Mouse (Mus musculus): Measurements from ENCODE around the gene Creg2.

Gene Creg2

DNA sequence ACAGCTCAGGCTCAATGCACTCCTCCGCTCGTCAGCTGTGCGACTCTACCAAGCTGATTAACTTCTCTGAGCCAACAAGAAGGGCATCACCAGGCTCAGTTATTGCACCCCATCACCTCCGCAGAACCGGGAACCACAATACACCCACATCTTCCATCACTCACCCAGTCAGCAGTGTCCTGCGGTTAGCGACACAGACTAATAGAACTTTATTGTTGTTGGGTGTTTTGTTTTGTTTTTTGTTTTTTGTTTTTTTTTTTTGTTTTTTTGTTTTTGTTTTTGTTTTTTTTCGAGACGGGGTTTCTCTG is at the start of gene Creg2:
Gene Creg2, minus strand, starts transcription at position 234 of the 308 bp plus-strand sequence.
- in situ Hi-C loops (cut with MboI; ENCODE audit: low pct_unique_long_range_greater_than_20kb in 1 of 2, low sequenced_read_pairs in 2 of 2, unreplicated experiment in 1 of 2), result no loop called here

DNA sequence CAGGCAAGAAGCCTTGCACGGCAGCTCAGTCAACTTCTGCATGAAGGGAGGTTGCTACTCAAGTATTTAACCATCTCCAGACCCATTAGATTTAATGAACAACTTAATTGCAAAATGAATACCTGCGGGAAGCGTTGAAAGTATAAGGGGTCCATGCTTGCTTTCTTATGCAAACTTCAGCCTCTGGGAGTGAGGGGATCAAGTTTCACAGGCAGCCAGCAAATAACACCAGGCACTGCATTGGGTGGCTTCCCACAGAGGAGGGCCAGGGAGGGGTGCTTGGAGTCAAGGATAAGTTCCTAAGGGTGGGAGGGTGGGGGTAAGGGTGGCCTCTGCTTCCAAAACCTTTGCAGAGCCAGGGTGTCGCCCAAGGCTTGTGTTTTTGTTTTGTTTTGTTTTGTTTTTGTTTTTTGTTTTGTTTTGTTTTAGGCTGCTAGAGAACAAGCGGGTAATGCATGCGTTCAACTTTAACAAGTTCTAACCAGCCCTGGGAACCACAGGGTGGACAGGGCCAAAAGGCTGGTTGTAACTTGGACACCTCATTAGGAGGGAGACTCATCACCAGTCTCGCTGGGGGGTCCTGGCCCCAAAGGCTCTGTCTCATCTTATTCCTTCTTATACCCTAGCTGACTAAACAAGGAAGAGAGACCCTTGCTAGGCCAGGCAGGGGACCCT is 49.5 kb upstream of the Creg2 start:
- in situ Hi-C loops (cut with MboI; ENCODE audit: low pct_unique_long_range_greater_than_20kb in 1 of 2, low sequenced_read_pairs in 2 of 2, unreplicated experiment in 1 of 2), result no loop called here

DNA sequence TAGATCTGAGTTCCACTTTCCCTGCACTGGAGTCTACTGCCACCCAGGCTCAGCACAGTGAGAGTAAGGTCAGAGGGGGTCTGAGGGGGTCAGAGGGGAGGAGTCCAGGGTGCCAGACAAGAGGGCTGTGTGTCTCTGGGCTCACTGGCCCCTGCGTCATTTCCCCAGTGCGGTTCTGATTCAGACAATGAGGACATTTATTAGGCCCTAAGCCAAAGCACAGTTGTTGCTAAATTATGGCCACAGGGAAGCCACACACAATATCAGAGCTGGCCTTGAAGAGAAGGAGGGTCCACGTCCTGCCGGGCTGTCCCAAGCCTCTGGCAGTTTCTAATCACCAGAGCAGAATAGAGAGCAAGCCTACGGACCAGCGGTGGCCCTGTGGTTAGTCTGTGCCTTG is 47.2 kb upstream of the Creg2 start:
- in situ Hi-C loops (cut with MboI; ENCODE audit: low pct_unique_long_range_greater_than_20kb in 1 of 2, low sequenced_read_pairs in 2 of 2, unreplicated experiment in 1 of 2), result no loop called here

DNA sequence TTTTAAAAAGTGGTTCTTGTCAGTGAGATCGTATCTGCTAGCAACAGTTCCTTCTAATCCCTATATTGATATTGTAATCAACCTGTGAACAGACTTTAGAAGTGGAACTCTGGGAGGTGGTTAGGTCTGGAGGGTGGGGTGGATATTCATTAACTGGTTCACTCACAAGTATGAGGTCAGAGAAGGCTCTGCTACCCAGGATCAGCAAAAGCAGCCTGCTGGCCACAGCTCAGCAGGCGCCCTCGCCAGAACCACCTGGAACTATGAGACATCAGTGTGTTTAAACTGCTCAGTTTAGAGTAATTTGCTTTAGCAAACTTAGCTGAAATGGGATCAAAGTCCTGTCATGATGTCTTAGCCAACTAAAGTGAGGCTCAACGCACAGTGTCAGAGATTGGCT is 43.9 kb upstream of the Creg2 start:
- in situ Hi-C loops (cut with MboI; ENCODE audit: low pct_unique_long_range_greater_than_20kb in 1 of 2, low sequenced_read_pairs in 2 of 2, unreplicated experiment in 1 of 2), result no loop called here

DNA sequence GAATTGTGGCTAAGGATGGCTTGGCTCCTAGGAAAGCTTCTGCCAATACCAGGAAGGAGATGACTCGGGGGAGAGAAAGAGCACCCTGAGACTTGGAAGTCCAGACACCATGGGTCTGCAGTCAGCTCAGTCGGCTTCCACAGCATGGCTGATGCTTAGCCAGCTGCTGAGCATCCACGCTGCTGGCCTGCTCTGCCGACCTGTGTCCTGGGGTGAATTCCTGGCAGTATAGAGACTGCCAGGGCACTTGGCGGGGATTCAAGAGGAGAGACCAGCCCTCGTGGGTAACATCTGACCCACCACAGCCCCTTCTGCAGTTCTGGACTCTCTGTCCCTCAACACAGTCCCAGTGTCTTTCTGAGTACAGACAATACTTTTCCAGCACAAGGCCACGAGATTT is 43.5 kb upstream of the Creg2 start:
- in situ Hi-C loops (cut with MboI; ENCODE audit: low pct_unique_long_range_greater_than_20kb in 1 of 2, low sequenced_read_pairs in 2 of 2, unreplicated experiment in 1 of 2), result no loop called here

DNA sequence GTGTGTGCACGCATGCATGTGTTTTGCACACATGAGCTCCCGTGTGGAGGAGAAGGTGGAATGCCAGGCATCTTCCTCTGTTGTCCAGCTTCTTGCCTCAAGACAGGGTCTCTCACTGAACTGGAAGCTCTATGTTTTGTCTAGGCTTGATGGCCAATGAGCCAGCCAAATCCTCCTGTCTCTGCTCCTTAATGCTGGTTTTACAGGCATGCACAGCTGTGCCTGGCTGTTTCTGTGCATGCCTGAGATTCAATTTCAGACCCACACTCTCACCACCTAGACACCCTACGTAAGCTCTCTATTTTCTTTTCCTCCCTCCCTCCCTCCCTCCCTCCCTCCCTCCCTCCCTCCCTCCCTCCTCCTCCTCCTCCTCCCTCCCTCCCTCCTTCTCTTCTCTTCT is 40.7 kb upstream of the Creg2 start:
- in situ Hi-C loops (cut with MboI; ENCODE audit: low pct_unique_long_range_greater_than_20kb in 1 of 2, low sequenced_read_pairs in 2 of 2, unreplicated experiment in 1 of 2), result no loop called here

DNA sequence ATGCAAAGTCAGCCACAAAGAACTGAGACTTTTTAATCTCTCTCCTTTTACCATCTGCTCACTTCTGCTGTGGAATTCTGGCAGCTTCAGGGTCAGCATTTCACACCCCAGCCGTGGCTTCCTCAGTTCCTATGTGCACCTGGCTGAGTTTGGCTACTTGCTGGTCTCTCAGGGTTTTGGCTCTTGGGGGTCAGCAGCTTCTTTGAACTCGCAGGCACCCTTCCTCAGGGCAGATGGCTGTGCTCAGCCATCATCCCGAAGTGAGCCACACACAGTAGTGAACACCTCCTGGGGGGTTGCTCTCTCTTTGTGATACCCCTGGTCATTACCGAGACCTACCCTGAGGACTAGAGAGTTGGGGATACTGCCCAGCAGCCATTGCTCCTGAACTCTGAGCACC is 39.8 kb upstream of the Creg2 start:
- in situ Hi-C loops (cut with MboI; ENCODE audit: low pct_unique_long_range_greater_than_20kb in 1 of 2, low sequenced_read_pairs in 2 of 2, unreplicated experiment in 1 of 2), result no loop called here

DNA sequence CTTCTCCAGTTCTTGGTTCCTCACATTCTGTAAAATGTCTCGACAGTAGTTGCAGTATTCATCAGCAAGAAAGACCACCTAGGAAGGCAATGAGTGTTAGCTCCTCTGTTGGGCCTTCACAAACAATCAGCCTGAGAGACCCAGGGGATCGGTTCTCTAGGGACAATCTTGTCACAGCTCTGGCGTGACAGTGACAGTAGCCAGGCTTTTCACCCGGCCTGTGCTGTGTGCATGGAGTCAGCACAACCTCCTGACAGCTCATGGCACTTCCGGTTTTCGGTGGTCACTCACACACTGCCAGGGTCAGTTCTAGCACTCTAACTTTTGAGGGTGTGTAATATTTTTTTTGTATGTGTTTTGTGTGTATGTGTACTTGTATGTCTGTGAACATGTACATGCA is 37.3 kb upstream of the Creg2 start:
- in situ Hi-C loops (cut with MboI; ENCODE audit: low pct_unique_long_range_greater_than_20kb in 1 of 2, low sequenced_read_pairs in 2 of 2, unreplicated experiment in 1 of 2), result no loop called here

DNA sequence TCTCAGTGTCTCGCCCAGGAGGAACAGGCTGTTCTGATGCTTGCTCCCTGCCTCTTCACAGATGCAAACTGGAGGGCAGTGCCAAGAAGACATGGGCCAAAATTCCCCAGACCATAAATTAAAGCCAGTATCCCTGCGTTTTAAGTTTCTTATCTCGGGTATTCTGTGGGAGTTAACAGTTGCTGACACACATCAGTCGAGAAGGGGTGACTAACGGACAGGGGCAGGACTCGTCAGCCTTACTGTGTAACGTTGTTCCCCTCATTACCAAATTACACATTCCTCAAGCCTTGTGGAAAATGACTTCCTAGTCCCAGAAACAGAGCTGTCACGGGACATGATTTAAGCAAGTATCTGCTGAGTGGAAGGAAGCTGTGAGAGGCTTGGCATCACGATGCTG is 36.0 kb upstream of the Creg2 start:
- in situ Hi-C loops (cut with MboI; ENCODE audit: low pct_unique_long_range_greater_than_20kb in 1 of 2, low sequenced_read_pairs in 2 of 2, unreplicated experiment in 1 of 2), result no loop called here

DNA sequence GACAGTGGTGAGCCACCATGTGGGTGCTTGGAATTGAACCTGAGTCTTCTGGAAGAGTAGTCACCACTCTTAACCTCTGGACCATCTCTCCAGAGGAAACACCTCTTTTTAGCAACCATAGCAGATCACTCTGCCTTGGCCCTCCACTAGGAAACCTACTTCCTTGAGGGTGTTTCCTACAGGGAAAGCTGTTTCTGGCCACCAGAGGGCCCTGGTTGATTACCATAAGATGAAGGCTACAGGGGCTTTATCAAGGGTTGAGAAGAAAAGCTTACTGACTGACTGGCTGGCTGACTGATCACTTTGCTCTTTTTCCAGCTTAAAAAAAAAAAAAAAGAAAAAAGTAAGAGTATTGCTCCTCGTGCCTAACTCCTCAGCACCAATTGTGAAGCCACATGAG is 34.6 kb upstream of the Creg2 start:
- in situ Hi-C loops (cut with MboI; ENCODE audit: low pct_unique_long_range_greater_than_20kb in 1 of 2, low sequenced_read_pairs in 2 of 2, unreplicated experiment in 1 of 2), result no loop called here

DNA sequence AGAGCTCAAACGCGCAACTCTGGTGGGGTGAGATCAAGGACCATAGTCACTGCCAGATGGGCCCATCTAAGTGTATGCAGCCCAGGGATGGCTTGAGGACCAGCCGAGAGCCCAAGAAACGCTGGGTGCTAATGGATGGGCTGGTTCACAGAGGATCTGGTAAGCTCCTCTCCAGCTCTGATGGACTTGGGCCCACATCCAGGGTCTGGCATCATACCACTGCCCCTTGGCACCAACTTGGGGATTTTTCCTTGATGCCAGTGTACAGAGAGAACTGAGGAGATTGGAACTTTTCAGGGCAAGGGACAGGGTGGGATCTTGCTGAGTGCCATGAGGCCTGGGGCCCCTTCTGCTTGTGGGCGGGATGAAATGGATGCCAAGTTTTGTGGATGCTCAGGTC is 30.4 kb upstream of the Creg2 start:
- in situ Hi-C loops (cut with MboI; ENCODE audit: low pct_unique_long_range_greater_than_20kb in 1 of 2, low sequenced_read_pairs in 2 of 2, unreplicated experiment in 1 of 2), result no loop called here

DNA sequence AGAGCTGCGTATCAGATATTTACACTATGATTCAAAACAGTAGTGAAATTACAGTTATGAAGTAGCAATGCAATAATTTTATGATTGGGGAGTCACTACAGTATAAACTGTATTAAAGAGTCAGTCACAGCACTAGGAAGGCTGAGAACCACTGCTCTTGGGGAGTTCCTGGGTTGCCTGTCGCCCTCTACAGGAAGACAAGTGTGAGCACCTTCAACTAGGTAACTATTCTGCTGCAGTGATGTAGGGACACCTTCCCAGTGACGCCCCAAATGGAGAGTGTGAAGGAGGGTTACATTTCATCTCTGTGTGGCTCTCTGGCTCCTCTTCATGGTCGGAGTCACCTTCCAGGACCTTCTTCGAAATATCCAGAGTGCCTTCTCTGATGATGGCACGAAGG is 29.3 kb upstream of the Creg2 start:
- in situ Hi-C loops (cut with MboI; ENCODE audit: low pct_unique_long_range_greater_than_20kb in 1 of 2, low sequenced_read_pairs in 2 of 2, unreplicated experiment in 1 of 2), result no loop called here

DNA sequence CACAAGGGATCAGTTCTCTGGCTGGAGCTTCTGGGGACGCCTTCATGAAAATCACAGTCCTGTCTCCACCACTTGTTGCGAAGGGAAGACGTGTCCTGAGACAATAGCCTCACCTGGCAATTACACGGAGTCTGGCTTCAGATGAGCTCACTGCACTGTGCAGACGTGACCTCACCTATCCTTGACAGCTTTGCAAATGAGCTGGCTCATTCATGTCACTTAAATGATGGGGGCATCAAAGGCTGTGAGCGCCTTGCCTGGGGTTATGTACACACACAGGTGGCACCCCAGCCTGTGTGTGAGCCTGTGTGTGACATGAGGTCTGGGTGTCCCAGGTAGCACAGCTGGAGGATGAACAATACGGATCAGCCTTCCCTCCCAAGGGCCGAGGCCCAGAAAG is 27.6 kb upstream of the Creg2 start:
- in situ Hi-C loops (cut with MboI; ENCODE audit: low pct_unique_long_range_greater_than_20kb in 1 of 2, low sequenced_read_pairs in 2 of 2, unreplicated experiment in 1 of 2), result no loop called here

DNA sequence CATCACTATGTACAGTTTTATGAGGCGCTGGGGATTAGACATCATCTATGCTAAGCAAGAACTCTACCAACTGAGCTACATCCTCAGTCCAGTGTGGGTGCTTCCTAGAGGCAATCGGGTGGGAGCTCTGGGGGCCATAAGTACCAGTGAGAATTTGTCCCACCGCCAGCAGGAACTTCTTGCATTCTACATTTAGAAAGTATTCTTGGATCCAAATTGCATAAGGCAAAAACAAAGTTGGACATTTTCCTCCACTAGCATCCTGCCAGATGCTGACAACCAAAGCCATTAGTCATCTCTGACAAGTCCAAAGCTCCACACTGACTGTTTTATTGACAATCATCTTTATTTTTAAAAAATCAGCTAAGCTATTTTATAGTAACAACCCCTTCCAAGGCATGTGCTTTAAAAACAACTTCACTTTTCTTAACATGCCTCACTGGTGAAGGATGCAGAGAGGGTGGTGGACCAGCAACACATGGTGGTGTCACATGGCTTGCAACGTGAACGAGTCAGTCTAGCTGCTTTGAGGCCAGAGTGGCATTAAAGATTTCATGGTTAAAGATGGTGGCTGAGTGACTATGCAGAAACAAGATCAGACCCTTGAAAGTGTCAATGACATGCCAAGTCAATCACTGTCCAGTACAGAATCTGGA is 25.1 kb upstream of the Creg2 start:
- in situ Hi-C loops (cut with MboI; ENCODE audit: low pct_unique_long_range_greater_than_20kb in 1 of 2, low sequenced_read_pairs in 2 of 2, unreplicated experiment in 1 of 2), result no loop called here

DNA sequence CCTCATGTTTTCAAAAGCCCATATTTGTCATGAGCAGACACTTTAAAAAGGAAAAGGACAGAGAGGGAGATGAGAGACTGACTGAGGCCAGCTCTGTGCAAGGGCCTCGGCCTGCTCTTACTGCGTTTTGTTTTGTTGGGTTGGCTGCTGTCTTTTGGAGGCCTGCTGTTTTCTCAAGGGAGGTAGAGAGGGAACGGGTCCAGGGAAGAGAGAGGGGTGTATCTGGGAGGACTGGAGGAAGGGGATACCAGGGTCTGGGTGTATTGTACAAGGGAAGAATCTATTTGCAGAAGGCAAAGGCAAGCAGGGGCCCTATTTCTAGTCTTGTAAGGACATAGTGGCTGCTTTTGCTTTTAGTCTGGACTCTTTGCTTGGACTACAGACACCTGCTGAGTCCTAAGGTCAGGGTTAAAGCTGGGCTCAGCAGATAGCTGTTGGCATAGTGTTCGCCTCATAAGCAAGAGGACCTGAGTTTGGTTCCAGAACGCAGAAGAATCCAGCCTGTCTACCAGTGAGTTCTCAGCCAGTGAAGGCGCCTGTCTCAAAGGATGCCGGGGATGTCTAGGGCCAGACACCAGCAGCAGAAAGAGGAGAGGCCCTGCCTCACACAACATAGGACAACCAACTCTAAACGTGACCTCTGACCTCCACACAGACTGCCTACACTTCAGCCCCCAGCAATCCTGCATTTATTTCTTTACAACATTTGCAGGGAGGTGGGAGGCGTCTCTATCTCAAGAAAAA is 21.3 kb upstream of the Creg2 start:
- in situ Hi-C loops (cut with MboI; ENCODE audit: low pct_unique_long_range_greater_than_20kb in 1 of 2, low sequenced_read_pairs in 2 of 2, unreplicated experiment in 1 of 2), result no loop called here

DNA sequence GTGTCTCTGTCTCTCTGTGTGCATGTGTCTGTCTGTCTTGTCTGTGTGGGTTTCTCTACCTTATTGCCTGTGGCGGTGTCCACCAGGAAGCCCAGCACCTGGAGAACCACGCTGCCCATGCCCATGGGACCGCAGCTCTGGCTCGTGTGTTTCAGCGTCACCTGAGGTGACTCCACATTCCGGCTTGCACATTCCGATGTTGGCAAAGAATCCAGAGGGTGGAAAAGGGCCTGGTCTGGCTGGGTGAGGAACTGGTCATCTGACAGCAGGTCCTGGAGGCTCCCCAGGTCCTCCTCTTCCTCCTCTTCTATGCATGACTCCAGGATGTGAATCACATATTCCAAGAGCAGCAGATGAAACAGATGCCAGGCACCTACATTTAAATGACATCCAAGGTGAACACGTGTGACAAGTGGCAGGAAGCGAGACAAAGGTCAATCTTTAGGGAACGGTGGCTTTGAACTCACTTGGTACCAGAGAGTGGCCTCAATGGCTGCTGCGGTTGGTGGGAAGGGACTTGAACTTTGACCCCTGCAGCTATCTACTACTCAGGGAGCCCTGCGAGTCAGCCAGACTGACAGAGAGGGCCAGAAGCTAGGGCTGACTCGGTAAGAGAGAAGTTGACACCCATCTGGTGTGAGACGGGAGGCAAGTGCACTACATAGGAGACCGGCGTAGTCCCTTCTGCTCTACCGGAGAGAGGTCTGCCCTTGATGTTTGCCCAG is 19.1 kb upstream of the Creg2 start:
- in situ Hi-C loops (cut with MboI; ENCODE audit: low pct_unique_long_range_greater_than_20kb in 1 of 2, low sequenced_read_pairs in 2 of 2, unreplicated experiment in 1 of 2), result no loop called here

DNA sequence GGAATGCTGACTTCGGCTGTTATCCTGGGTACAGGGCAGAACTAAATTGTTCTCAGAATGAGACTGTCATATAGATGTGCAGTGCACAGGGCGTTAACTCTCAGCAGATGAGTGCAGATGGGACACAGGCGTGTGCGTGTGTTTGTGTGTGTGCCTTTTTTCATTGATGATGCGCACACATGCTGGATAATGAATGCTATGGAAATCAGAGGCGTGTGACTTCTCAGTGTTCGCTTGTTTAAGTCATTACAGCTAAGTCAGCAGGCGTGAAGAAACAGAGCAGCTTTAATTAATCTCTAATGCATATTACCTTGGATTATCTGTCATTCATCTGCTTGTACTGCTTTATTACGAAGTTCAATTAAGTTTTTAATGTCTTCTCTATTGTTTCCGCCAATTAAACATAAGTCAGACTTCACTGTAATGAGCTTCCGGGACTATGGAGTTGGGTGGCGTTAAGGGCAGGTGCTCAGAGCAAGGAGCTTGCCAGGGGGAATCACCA is 15.5 kb upstream of the Creg2 start:
- in situ Hi-C loops (cut with MboI; ENCODE audit: low pct_unique_long_range_greater_than_20kb in 1 of 2, low sequenced_read_pairs in 2 of 2, unreplicated experiment in 1 of 2), result no loop called here

DNA sequence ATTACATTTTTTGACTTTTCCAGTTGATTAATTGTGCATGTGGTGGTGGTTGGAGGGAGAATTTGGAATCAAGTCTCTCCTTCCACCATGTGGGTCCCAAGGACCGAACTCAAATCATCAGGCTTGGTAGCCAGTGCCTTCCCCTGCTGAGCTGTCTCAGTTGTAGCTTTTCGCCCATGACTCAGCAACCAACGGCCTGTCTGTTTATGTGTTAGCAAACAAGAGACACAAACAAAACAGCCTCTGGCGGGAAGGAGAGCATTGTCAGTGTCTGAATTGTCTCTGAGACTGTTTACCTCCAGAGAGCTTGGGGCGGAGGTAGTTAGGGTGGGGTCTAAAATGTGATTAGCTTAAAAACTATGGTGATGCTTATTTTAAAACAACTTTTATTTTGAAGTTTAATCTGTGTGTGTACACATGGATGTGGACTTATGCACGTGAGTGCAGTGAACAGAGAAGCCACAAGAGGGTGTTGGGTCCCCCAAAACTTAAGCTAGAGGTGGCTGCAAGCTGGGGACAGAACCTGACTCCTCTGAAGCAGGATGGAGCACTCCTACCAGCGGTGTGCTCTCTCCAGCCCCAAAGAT is 12.9 kb upstream of the Creg2 start:
- in situ Hi-C loops (cut with MboI; ENCODE audit: low pct_unique_long_range_greater_than_20kb in 1 of 2, low sequenced_read_pairs in 2 of 2, unreplicated experiment in 1 of 2), result no loop called here

DNA sequence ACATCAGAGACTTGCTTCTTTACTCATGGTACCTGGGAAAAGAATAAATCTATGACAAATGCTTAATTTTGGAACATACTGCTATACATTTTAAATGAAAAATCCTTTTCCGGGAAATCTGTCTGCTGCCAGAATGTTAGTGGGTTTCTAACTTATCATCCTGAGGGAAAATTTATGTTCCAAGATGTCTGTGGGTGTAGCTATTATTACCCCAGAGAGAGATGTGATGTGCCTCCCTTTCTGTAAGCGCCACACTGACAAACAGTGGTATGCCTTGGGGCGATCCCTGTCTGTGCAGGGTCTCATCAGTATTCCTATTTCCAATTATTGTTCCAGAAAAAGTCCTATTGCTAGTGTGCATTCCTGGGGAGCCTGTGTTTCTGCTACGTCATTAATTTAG is 11.8 kb upstream of the Creg2 start:
- in situ Hi-C loops (cut with MboI; ENCODE audit: low pct_unique_long_range_greater_than_20kb in 1 of 2, low sequenced_read_pairs in 2 of 2, unreplicated experiment in 1 of 2), result no loop called here

Measured in mouse embryonic stem cell (cell line).